Mouse (Mus musculus) intestine, embryonic 15.5 days (tissue): ENCODE results near the gene Ehd4. TPM values are rescaled to one million over a fixed set of nuclear protein-coding genes. Genes with fewer than 3 reads are reported as not detected.

Source experiments
- ATAC-seq: fragments of 200-750 bp; cut with Nextera tagmentation; 2 replicates; pipeline ENCODE4 v1.8.0; 2017; ENCODE audit warnings: moderate TSS enrichment, moderate library complexity
- H3K27ac ChIP-seq: fragments of 300-500 bp; sonication (generic); 2 replicates; pipeline ENCODE4 v1.5.1; 2015; ENCODE audit warnings: mild to moderate bottlenecking, inconsistent platforms
- H3K27me3 ChIP-seq: fragments of 300-500 bp; sonication (generic); replicated peaks from 2 replicates; pipeline ENCODE4 v1.6.1; 2015; ENCODE audit warnings: inconsistent platforms
- H3K36me3 ChIP-seq: fragments of 300-500 bp; sonication (generic); 2 replicates; pipeline ENCODE4 v1.6.1; 2015; ENCODE audit warnings: inconsistent platforms
- H3K4me1 ChIP-seq: fragments of 300-500 bp; sonication (generic); replicated peaks from 2 replicates; pipeline ENCODE4 v1.6.1; 2015; ENCODE audit warnings: inconsistent platforms
- H3K4me2 ChIP-seq: fragments of 300-500 bp; sonication (generic); replicated peaks from 2 replicates; pipeline ENCODE4 v1.6.1; 2015; ENCODE audit warnings: mild to moderate bottlenecking, inconsistent platforms
- H3K4me3 ChIP-seq: fragments of 300-500 bp; sonication (generic); replicated peaks from 2 replicates; pipeline ENCODE4 v1.5.1; 2015; ENCODE audit warnings: inconsistent platforms
- H3K9ac ChIP-seq: fragments of 300-500 bp; sonication (generic); 2 replicates; pipeline ENCODE4 v1.6.1; 2015; ENCODE audit warnings: inconsistent platforms
- H3K9me3 ChIP-seq: fragments of 300-500 bp; sonication (generic); 2 replicates; pipeline ENCODE4 v1.6.1; 2016; ENCODE audit warnings: inconsistent platforms
- WGBS: fragments of 180-500 bp; shearing (Covaris S2); methylation state at CpG from one replicate; pipeline ENCODE4 v1.1.7; 2015; 5-methylcytosine and 5-hydroxymethylcytosine counted together
- polyA plus RNA-seq: library from polyadenylated mRNA; unstranded; fragments of >200 nt; fragmentation: Nextera tagmentation; extraction: Ambion mirVana; gene quantifications from 2 replicates; pipeline ENCODE4 v1.2.1, GENCODE M21; 2015

Ehd4 gene
- polyA plus RNA-seq, 1 experiment from 2014 or later, result 50.1 TPM

GRCm38 (mm10) chr2:120102450-120102849 is 52.0 kb downstream of the Ehd4 start:
- H3K9ac ChIP-seq, result no peak overlapping the region
- WGBS, result 30% methylated on average over 2 of the region's 2 CpGs
- no peaks in the 10 kb centered on the region for H3K9me3 ChIP-seq
- H3K36me3 ChIP-seq, result no peaks in the 10 kb centered on the region
- peaks cover 21% of the 10 kb centered on the region for H3K4me1 ChIP-seq
- no peaks in the 10 kb centered on the region for H3K27me3 ChIP-seq
- H3K4me3 ChIP-seq, result no peak overlapping the region
- no peak overlapping the region for H3K4me2 ChIP-seq
- peak overlapping the region; percentile 32; the same call in 1 of the 2 replicates for H3K27ac ChIP-seq
- ATAC-seq, result no peak

GRCm38 (mm10) chr2:120101961-120102360 is 52.4 kb downstream of the Ehd4 start:
- WGBS, result 91% methylated on average over 11 of the region's 11 CpGs
- no peak overlapping the region for H3K4me2 ChIP-seq
- ATAC-seq, result no peak
- peaks cover 21% of the 10 kb centered on the region for H3K4me1 ChIP-seq
- no peak overlapping the region for H3K4me3 ChIP-seq
- H3K36me3 ChIP-seq, result no peaks in the 10 kb centered on the region
- H3K27ac ChIP-seq, result no peak overlapping the region
- H3K27me3 ChIP-seq, result no peaks in the 10 kb centered on the region
- H3K9ac ChIP-seq, result no peak overlapping the region
- no peaks in the 10 kb centered on the region for H3K9me3 ChIP-seq

GRCm38 (mm10) chr2:120099886-120100285 is 54.5 kb downstream of the Ehd4 start:
- no peak for ATAC-seq
- Histone ChIP-seq H3K9ac (no peak overlapping the region), H3K9me3 (no peaks in the 10 kb centered on the region), H3K27ac (peak overlapping the region; percentile 9; the same call in 1 of the 2 replicates), H3K4me1 (peaks cover 9% of the 10 kb centered on the region), H3K4me3 (no peak overlapping the region), H3K36me3 (no peaks in the 10 kb centered on the region), H3K27me3 (no peaks in the 10 kb centered on the region), H3K4me2 (no peak overlapping the region)
- WGBS, result 86% methylated on average over 3 of the region's 3 CpGs

GRCm38 (mm10) chr2:120099263-120099662 is 55.1 kb downstream of the Ehd4 start:
- H3K9ac ChIP-seq, result no peak overlapping the region
- H3K4me2 ChIP-seq, result no peak overlapping the region
- WGBS, result 69% methylated on average over 4 of the region's 4 CpGs
- H3K4me1 ChIP-seq, result peaks cover 7% of the 10 kb centered on the region; the same call in 1 of the 2 replicates
- H3K9me3 ChIP-seq, result no peaks in the 10 kb centered on the region
- H3K27ac ChIP-seq, result peak overlapping the region; percentile 9
- H3K4me3 ChIP-seq, result no peak overlapping the region
- H3K36me3 ChIP-seq, result no peaks in the 10 kb centered on the region
- no peak for ATAC-seq
- no peaks in the 10 kb centered on the region for H3K27me3 ChIP-seq

- ATAC-seq, result peak; percentile 39
- peak overlapping the region; percentile 9; the same call in 1 of the 2 replicates for H3K27ac ChIP-seq
- H3K27me3 ChIP-seq, result no peaks in the 10 kb centered on the region
- H3K9ac ChIP-seq, result no peak overlapping the region
- no peak overlapping the region for H3K4me2 ChIP-seq
- H3K4me1 ChIP-seq, result peaks cover 10% of the 10 kb centered on the region
- WGBS, result 38% methylated on average over 8 of the region's 8 CpGs
- no peaks in the 10 kb centered on the region for H3K9me3 ChIP-seq
- H3K36me3 ChIP-seq, result no peaks in the 10 kb centered on the region
- no peak overlapping the region for H3K4me3 ChIP-seq
Measured at GRCm38 (mm10) chr2:120098781-120099202, 55.6 kb downstream of the Ehd4 start.

- 0 out of 2 replicates have a peak overlapping the region, but pooled peaks have one; percentile 9 for H3K27ac ChIP-seq
- H3K27me3 ChIP-seq, result no peaks in the 10 kb centered on the region
- H3K4me3 ChIP-seq, result no peak overlapping the region
- no peaks in the 10 kb centered on the region for H3K9me3 ChIP-seq
- H3K36me3 ChIP-seq, result no peaks in the 10 kb centered on the region
- peak; percentile 69 for ATAC-seq
- peaks cover 10% of the 10 kb centered on the region for H3K4me1 ChIP-seq
- WGBS, result 47% methylated on average over 8 of the region's 8 CpGs
- H3K9ac ChIP-seq, result no peak overlapping the region
- no peak overlapping the region for H3K4me2 ChIP-seq
Measured at GRCm38 (mm10) chr2:120097868-120098267, 56.5 kb downstream of the Ehd4 start.

- WGBS, result 90% methylated on average over 6 of the region's 6 CpGs
- Histone ChIP-seq H3K27ac (no peak overlapping the region), H3K4me3 (no peak overlapping the region), H3K4me1 (peaks cover 8% of the 10 kb centered on the region), H3K27me3 (no peaks in the 10 kb centered on the region), H3K9ac (no peak overlapping the region), H3K4me2 (no peak overlapping the region), H3K9me3 (no peaks in the 10 kb centered on the region), H3K36me3 (no peaks in the 10 kb centered on the region)
- ATAC-seq, result no peak
Measured at GRCm38 (mm10) chr2:120096711-120097110, 57.7 kb downstream of the Ehd4 start.

- Histone ChIP-seq H3K4me3 (no peak overlapping the region), H3K27ac (no peak overlapping the region), H3K4me2 (no peak overlapping the region), H3K27me3 (no peaks in the 10 kb centered on the region), H3K36me3 (no peaks in the 10 kb centered on the region), H3K9me3 (no peaks in the 10 kb centered on the region), H3K4me1 (peaks cover 8% of the 10 kb centered on the region), H3K9ac (no peak overlapping the region)
- 76% methylated on average over 8 of the region's 8 CpGs for WGBS
- ATAC-seq, result no peak
Measured at GRCm38 (mm10) chr2:120096191-120096590, 58.2 kb downstream of the Ehd4 start.

- WGBS, result 96% methylated on average over 4 of the region's 4 CpGs
- H3K9me3 ChIP-seq, result no peaks in the 10 kb centered on the region
- no peak for ATAC-seq
Measured at GRCm38 (mm10) chr2:120095171-120095570, 59.2 kb downstream of the Ehd4 start.

GRCm38 (mm10) chr2:120093671-120094430 is 60.6 kb downstream of the Ehd4 start:
- no peak overlapping the region for H3K27ac ChIP-seq
- H3K36me3 ChIP-seq, result no peaks in the 10 kb centered on the region; the same call in none of the 2 replicates
- peak; percentile 67 for ATAC-seq
- no peaks in the 10 kb centered on the region for H3K9me3 ChIP-seq
- no peak overlapping the region for H3K9ac ChIP-seq
- peaks cover 8% of the 10 kb centered on the region for H3K4me1 ChIP-seq
- H3K4me3 ChIP-seq, result no peak overlapping the region
- no peaks in the 10 kb centered on the region for H3K27me3 ChIP-seq
- WGBS, result 48% methylated on average over 5 of the region's 5 CpGs
- no peak overlapping the region for H3K4me2 ChIP-seq

More at GRCm38 (mm10) chr2:120095171-120095570, 59.2 kb downstream of the Ehd4 start:
- H3K36me3 ChIP-seq, result no peaks in the 10 kb centered on the region; the same call in 1 of the 2 replicates
- no peaks in the 10 kb centered on the region for H3K27me3 ChIP-seq
- H3K9ac ChIP-seq, result no peak overlapping the region
- H3K4me3 ChIP-seq, result no peak overlapping the region
- no peak overlapping the region for H3K4me2 ChIP-seq
- no peak overlapping the region for H3K27ac ChIP-seq
- peaks cover 8% of the 10 kb centered on the region for H3K4me1 ChIP-seq

- no peak for ATAC-seq
Measured at GRCm38 (mm10) chr2:120090979-120091378, 63.4 kb downstream of the Ehd4 start.

GRCm38 (mm10) chr2:120087897-120088296 is 66.5 kb downstream of the Ehd4 start:
- H3K4me2 ChIP-seq, result no peak overlapping the region
- 78% methylated on average over 2 of the region's 2 CpGs for WGBS
- H3K9me3 ChIP-seq, result no peaks in the 10 kb centered on the region
- H3K36me3 ChIP-seq, result no peaks in the 10 kb centered on the region; the same call in none of the 2 replicates
- H3K9ac ChIP-seq, result no peak overlapping the region
- H3K4me1 ChIP-seq, result peaks cover 9% of the 10 kb centered on the region; the same call in 1 of the 2 replicates
- no peak overlapping the region for H3K27ac ChIP-seq
- ATAC-seq, result no peak
- H3K4me3 ChIP-seq, result no peak overlapping the region
- H3K27me3 ChIP-seq, result no peaks in the 10 kb centered on the region

More at GRCm38 (mm10) chr2:120090979-120091378, 63.4 kb downstream of the Ehd4 start:
- Histone ChIP-seq H3K27me3 (no peaks in the 10 kb centered on the region), H3K27ac (no peak overlapping the region), H3K4me1 (peaks cover 4% of the 10 kb centered on the region; the same call in 1 of the 2 replicates), H3K9ac (no peak overlapping the region), H3K9me3 (no peaks in the 10 kb centered on the region), H3K4me2 (no peak overlapping the region), H3K36me3 (no peaks in the 10 kb centered on the region; the same call in none of the 2 replicates), H3K4me3 (no peak overlapping the region)
- 91% methylated on average over 17 of the region's 17 CpGs for WGBS
